Mouse (Mus musculus): ENCODE results near the gene Tbc1d17.
"Not testable (repeated sequence)": the region's sequence is repeated elsewhere in the genome, so short reads cannot be mapped to it uniquely, and the experiment has no call there.

The Tbc1d17 gene

DNA sequence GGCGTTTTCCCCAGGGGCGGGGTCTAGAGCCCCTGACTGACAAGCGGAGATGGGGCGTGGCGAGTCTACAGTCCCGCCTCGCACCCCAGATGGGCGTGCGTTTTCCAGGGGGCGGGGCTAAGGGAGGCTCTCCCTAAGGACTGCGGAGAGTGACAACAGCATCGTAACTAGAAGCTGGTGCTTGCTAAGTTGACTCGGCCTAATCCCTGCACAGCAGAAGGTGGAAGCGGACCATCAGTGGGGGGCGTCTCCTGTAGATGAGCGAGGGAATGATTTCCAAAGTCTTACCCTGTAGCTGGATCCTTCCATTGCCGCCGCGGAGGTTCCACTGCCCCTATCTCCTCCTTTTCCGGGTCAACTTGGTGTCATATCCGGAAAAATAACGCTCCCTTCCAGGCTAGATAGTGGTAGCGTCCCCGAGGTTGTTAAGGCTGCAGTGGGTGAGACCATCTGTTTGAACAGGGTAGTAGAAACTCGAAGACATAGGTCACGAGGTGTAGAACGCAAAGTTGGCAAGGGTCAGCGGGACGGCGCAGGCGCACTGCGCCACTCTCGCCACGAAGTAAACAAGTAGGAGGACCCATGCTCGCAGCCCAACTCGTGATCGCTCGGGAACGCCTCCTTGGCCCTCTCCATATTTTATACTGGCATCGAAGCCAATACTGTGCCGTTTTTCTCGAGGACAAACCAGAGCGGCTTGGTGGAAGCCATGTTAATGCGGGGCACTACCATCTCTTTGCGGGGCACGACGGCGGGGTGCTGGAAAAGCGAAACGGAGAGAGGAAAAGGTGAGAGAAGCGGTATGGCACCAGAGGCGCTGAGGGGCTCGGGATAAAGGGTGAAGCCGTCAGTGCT is at the start of gene Tbc1d17, which contains the start of gene Akt1s1:
Gene Tbc1d17, minus strand, starts transcription at position 519 of the 855 bp plus-strand sequence.
Gene Akt1s1, plus strand, starts transcription at position 431 of the 855 bp plus-strand sequence.
- DNase-seq (ENCODE audit: low spot score) = peak; percentile 95

DNA sequence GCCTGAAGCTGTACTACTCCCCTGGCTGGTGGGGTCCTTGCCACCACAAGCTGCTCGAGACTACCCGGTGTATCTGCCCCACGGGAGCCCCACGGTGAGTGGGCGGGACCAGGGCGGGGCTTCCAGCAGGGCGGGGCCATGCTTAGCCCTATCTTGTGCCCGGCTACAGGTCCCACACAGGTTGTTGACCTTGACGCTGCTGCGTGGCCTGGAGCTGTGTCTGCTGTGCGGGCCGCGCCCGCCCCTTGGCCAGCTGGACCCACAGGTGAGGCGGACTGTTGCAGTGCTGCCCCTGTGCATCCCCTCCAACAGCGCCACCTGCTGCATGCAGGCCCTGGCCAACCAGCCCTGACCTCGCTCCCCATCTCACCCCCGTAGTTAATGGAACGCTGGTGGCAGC is 49.7 kb upstream of the Tbc1d17 start:
- DNase-seq (ENCODE audit: low spot score) = peak; percentile 47

DNA sequence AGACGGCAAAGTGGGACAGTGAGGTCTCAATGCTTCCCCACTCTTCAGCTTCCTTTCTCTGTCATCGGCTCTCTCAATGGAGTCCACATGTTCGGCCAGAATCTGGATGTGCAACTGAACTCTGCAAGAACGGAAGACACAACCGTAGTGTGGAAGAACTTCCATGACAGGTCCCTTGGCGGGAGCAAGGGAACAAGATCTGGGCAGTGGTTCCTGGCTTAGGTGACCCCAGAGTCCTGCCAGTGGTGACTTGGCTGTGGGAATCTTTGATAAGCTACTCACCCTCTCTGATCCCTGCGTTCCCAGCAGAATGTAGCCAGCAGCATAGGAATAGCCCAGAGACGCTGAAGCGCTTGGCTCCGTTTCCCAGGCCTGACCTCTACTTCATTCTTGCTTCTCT is 47.6 kb upstream of the Tbc1d17 start:
- DNase-seq (ENCODE audit: low spot score) = no peak

DNA sequence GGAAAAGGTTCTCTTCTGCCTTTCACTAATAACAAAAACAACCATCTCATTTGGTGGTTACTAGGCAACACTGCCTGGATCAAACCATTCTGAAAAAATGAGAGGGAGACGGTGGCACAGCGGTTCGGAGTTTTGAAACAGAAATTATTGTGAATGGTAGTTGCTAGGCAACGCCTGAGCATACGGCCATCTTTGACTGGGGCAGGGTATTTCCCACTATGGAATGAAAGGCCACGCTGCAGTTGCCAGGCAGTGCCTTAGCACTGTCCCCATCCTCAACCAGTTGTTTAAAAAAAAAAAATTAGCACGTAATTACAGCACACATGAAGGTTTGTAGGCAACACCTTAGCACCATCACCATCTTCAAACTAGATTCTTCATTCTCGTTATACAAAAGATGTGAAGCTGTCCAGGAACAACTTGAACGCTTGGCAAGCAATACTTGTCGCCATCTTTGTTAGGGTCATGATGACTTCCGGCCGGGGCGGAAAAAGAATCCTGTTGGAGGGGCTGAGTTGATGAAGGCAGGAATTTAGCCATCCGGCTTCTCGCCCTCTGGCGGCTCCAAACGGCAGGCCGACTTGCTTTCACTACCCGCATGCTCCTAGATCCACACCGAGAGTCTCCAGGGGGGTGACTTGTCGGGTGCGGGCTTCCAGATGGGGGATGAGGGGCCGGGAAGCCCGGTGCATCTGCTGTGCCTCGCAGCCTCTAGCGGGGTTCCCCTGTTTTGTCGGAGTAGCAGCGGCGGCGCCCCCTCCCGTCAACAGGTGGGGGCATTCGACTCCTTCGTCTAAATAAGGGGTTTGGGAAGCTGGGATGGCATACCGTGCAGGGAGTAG is 46.9 kb upstream of the Tbc1d17 start, which contains the start of gene Fuz:
Gene Fuz, plus strand, starts transcription at position 487 of the 842 bp plus-strand sequence.
- DNase-seq (ENCODE audit: low spot score) = peak; percentile 83

DNA sequence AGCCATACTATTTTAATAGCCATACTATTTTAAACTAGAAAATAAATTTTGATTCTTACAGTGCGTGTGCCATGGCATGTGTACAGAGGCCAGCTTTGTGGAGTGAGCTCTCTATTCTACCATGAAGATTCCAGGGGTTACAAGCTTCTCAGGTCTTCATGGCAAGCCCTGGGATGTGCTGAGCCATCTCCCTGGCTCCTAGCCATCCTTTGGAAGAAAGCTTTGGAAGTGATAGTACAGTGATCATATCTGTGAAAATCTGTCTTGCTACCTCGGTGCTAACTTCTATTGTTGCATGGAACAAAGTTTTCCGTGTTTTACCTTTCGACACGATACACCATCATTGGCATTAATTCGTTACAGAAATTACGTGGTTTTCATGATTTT is 46.3 kb upstream of the Tbc1d17 start:
- no peak for DNase-seq (ENCODE audit: low spot score)

DNA sequence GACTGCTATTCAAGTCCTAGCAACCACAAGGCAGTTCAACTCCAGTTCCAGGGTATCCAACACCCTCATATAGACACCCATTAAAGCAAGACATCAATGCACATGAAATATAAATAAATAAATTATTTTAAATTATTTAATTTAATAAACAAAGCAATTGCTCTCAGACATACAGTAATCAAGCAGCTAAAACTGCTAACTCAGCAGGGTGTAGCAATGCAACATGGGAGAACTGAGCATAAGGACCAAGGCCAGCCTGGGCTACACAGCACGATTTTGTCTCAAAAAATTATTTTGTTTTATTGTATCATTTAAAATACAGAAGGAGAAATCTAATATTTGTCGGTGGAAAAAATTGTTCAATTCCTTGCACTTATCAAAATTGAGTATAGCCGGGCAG is 45.3 kb upstream of the Tbc1d17 start:
- no peak for DNase-seq (ENCODE audit: low spot score)

DNA sequence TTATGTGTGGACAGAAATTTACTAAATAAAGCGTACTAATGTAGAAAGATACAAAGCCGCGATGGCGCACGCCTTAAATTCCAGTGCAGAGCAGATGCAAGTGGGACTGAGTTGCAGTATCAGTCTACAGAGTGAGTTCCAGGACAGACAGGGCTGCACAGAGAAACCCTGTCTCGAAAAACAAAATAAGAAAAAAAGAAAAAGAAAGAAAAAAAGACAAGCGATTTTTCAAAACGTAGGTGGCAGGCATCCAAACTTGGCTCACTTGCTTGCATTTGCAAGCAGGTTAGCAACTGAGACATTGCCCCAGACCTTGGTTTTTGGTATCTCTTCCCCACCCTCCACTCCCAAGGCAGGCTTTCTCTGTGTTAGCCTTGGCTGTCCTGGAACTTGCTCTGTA is 44.3 kb upstream of the Tbc1d17 start:
- no peak for DNase-seq (ENCODE audit: low spot score)

DNA sequence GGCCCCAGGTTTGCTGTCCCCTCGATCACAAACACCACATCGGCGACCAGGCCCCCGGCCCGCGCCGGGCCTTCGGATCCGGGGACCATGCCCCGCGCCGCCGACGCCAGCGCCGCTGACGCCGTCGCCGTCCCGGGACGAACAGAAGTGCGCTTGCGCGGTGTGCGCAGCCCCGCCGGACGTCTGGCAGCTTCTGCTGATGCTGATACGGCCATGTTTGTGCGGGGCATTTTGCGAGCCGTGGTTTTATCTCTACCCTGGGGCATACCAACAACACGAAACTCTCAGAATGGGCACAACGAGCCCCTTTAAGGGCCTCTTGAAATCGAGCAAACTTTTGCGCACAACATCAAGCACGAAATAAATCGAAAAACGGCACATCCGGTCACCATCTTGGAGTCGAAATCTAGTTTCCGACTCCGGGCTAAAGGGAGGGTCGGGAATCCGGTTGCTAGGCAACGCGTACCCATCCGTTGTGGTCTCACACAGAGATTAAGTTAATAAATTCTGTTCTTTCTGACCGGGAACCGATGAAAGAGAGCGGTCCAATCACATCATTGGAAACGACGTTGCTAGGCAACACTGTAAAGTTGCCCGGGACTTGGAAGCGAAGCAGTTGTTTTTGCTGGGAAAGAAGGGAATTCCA is 43.5 kb upstream of the Tbc1d17 start, which contains the start of gene Med25:
Gene Med25, minus strand, starts transcription at position 437 of the 646 bp plus-strand sequence.
- DNase-seq (ENCODE audit: low spot score) = peak; percentile 85

DNA sequence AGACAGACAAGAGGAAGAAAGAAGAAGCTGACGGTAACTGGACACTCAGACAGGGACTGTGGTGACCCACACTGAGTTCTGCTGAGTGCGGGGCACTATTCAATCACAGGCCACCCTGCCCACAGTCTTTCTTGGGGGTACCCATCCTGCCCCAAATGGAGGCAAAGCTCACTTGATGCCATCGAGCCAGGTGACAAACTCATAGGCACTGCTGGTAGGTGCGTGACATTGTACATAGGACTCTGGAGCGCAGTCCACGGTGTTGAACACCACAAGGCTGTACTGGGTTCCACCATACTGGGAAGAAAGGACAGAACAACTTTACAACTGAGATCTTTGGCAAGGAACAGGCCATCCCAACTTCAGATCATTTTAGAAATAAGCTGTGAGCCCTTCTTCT is 42.7 kb upstream of the Tbc1d17 start:
- no peak for DNase-seq (ENCODE audit: low spot score)

DNA sequence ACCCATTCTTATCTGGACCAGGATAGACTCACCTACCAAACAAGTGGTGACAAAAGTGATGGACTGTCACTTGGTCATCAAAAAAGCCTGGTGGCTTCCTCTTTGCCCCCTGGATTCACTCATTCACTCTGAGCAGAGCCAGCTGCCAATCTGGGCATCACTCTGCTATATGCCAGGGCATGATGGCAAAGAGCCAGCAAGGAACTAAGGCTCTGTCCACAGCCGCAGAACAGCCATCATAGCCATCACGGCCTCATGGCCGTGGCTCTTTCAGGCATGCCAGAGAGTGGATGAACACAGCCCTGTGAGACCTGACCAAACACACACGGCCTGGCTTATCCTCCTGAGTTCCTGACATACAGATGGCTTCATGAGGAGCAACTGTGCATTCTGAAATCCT is 41.9 kb upstream of the Tbc1d17 start:
- no peak for DNase-seq (ENCODE audit: low spot score)

DNA sequence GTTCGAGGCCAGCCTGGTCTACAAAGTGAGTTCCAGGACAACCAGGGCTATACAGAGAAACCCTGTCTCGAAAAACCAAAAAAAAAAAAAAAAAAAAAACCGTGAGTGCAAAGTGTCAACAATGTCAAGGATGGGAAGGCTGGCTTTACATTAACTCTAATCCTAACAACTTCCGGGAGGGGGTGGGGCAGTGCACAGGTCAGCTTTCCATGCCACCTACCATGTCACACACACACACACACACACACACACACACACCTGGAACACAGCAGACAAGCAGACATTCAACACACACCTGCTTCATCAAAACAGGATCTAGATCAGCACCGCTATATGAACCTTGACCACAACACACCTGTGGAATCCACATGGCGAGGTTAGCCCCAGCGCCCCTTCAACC is 41.3 kb upstream of the Tbc1d17 start:
- no peak for DNase-seq (ENCODE audit: low spot score)

DNA sequence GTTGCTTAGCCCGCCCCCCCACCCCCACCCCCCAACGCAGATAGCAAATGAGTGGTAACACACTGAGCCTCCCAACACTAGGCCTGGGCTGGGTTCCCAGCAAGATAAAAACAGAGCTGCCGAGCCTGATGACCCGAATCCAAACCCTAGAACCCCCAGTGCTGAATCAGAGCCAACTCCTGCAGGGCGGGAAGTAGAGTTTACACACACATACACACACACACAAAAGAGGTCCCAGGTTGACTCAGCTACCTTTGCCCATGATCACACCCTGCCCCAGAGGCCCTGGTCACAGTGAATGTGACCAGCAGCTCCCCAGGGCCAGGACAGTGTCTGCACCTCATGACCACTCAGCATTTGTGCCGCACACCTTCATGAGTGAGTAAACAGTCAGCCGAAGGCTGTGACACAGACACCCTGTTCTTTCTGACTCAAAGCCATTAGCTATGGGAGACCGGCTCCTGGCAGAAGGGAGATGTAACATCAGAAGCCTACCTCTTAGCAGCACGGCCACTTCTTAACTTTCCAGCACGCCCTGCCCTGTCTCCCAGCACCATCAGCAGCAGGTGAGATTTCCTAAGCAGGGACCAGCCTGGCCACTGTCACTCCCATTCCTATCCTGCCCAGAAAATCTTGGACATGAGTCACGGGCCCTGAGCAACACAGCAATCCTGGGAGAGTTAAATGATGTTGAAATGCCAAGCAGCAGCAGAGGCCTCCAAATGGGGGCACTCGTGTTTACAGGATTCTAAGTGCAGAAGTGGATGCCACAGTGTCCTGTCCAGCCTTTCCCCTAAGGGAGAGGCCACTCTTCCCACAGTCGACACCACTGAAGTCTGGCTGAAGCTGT is 39.6 kb upstream of the Tbc1d17 start:
- no peak for DNase-seq (ENCODE audit: low spot score)

DNA sequence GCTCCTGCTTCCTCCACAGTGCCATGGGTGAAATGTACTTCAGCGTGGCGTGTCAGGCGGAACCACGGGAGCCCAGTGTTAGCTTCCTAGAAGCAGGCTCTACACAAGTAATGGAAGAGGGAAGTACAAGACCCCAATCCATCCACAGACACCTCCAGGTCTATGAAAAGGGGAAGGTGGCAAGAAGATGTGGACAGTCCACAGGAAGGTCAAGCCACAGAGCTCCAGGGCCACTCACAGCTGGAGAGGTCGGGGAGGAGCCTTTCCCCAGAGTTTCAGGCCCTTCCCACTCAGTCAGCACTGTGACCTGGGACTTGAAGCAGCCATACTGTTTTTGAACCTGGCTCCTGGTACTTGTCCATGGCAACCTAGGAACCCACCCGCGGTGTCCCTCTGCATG is 38.1 kb upstream of the Tbc1d17 start:
- no peak for DNase-seq (ENCODE audit: low spot score)

DNA sequence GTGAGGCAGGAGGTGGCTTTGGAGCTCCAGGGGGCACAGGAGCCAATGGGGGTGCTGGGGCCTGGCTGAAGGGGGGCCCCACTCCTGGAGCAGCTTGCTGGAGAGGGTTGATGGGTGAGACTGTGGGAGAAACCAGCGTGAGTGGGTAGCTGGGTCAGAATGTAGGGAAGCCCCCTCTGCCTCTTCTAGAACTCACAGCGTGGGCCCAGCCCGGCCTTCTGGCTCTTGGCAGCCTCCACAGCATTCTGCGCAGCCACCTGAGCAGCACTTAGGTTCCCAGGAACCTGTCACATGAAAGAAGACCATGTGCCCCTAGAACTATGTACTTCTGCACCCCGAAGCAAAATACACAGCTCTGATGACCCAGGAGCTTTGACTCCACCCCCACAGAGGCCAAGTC is 35.8 kb upstream of the Tbc1d17 start:
- no peak for DNase-seq (ENCODE audit: low spot score)

DNA sequence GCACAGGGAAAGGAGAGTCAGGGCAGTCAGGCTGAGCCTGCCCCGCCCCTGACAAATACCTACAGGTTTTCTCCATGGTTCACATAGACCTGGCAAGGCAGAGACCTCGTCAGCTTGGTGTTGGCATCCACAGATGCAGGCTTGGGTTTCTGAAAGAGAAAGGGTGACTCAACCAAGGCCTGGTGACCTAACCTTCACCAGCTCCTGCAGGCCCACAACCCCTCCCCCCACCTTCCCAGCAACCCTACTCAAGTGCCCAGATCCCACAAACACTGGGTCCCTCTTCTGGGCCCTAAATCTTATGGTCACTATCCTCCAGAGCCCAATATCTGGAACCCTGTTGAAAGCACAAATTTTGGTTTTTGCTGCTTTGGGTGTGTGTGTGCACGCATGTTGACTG is 34.2 kb upstream of the Tbc1d17 start:
- DNase-seq (ENCODE audit: low spot score) = no peak

DNA sequence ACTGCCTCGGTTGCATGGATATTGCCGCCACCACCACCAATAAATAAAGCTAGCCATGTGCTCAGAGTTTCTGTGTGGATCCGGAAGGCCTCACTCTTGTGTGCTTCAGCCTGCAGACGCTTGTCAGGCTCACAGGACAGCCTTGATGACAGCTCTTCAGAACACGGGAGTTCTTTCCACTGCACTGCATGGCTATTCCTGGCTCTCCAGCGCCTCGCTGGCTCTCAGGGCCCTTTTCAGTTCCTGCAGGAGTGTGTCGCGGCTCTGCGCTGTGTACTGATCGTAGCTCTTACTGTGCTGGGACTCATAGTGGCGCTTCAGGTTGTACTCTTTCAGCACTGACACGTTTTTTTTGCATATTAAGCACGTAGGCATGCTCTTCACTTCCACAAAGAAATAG is 29.0 kb upstream of the Tbc1d17 start:
- no peak for DNase-seq (ENCODE audit: low spot score)

DNA sequence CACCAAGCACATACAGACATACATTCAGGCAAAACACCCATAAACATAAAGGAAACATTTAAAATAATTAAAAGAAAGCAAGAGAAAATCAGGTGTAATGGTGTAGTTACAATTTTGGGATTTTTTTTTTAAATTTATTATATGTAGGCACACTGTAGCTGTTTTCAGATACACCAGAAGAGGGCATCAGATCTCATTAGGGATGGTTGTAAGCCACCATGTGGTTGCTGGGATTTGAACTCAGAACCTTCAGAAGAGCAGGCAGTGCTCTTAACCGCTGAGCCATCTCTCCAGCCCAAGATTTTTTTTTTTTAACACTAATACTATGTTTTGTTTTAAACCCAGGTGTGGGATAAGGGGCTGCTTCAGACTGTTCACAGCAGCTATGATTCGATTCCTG is 22.9 kb upstream of the Tbc1d17 start:
- not testable (repeated sequence) for DNase-seq (ENCODE audit: low spot score)

DNA sequence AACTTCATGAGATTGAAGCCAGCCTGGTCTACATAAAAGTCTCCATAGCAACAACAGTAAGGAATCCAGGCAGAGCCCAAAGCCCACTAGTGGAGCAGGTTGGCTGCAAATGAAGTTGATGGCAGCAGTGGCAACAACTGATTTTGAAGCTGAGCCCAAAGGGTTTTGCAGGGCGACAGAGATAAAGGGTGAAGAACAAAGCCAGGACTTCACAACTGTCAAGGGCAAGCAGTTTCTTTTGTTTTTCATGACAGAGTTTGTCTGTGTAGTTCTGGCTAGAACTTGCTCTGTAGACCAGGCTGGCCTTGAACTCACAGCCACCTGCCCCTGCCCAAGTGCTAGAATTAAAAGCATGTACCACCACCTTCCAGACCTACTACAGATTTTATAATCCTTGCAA is 22.3 kb upstream of the Tbc1d17 start:
- DNase-seq (ENCODE audit: low spot score) = no peak

DNA sequence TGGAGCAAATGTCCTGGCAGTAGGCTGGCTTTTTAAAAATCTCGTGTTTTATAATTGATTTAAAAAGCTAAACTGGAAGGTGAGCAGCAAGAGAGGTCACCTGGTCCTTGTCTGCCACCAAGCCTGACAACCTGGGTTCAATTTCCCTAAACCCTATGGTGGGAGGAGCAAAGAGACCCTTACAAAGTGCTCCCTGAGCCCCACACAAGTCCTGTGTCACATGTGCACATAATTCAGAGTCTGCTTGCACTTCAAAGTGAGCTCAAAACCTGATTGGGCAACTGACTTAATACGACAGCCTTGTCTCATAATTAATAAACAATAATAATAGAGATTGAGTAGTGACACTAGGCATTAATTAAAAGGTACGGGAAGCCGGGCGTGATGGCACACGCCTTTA is 21.7 kb upstream of the Tbc1d17 start:
- DNase-seq (ENCODE audit: low spot score) = no peak

DNA sequence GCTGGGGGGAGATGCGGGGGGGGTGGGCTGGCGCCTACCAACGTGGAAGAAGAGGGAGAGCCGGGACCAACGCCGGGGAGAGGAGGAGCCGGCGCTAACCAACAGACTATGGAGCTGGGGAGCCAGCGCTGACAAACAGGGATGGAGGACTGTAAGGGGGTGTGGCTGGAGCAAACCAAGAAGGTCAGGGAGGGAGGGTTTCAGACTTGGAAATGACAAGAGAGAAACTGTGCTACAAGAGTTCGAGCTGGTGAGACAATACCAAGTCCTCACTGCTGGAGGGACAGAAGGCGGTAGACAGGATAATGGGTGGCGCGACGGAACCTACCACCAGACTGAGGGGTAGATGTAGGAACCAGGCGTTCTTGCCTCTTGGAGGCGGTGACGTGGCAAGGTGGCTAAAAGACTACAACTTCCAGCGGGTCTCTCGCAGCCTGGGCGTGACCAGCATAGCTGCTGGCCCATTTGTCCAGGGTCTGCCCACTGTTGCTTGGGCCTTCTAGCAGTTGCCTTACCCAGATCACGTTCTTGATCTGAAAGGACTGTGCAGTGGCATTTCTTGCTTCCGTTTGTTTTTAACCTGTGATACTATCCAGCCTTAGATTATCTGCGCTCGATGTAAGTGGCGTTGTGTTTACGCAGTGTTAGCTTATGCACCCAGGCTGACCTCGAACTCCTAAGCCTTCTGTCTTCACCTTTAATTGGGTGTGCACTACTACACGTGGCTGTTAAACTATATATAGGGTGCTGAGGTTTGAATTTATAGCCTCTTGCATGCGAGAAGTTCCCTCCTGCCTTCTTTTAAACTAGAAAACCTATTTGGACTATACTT is 21.0 kb upstream of the Tbc1d17 start, which contains the start of gene Ptov1:
Gene Ptov1, minus strand, starts transcription at position 92 of the 832 bp plus-strand sequence.
- DNase-seq (ENCODE audit: low spot score) = peak; percentile 81

All from c-Kit-positive CD71-positive TER-119-positive erythroid progenitor cells, embryonic 14.5 days (primary cell).